Mouse (Mus musculus) midbrain, postnatal 0 days (tissue): ENCODE results near the gene Mib2. TPM values are rescaled to one million over a fixed set of nuclear protein-coding genes. Genes with fewer than 3 reads are reported as not detected.
A peak's percentile ranks its signal among the peaks of the same experiment; 100 is the strongest.

Source experiments
- ATAC-seq: fragments of 200-750 bp; cut with Nextera tagmentation; 2 replicates; pipeline ENCODE4 v1.8.0; 2017; ENCODE audit warnings: moderate number of reproducible peaks, mild to moderate bottlenecking, moderate TSS enrichment, moderate library complexity; ENCODE audit not compliant: low FRiP score
- DNase-seq: peaks from one replicate; pipeline ENCODE4 v3.0.0-alpha.2; 2015; ENCODE audit warnings: low spot score
- H3K27ac ChIP-seq: fragments of 300-500 bp; sonication (generic); 2 replicates; pipeline ENCODE4 v1.5.1; 2014; ENCODE audit warnings: low read depth, mild to moderate bottlenecking, low read length, mixed read lengths
- H3K27me3 ChIP-seq: fragments of 300-500 bp; sonication (generic); 2 replicates; pipeline ENCODE4 v1.6.1; 2014; ENCODE audit warnings: low read length, control low read depth, mixed read lengths; ENCODE audit not compliant: insufficient read depth
- H3K36me3 ChIP-seq: fragments of 300-500 bp; sonication (generic); 2 replicates; pipeline ENCODE4 v1.6.1; 2014; ENCODE audit warnings: low read length, control low read depth, mixed read lengths; ENCODE audit not compliant: insufficient read depth
- H3K4me1 ChIP-seq: fragments of 300-500 bp; sonication (generic); 2 replicates; pipeline ENCODE4 v1.6.1; 2014; ENCODE audit warnings: mild to moderate bottlenecking, control low read depth, antibody characterized with exemption, low read length, mixed read lengths; ENCODE audit not compliant: insufficient read depth
- H3K4me2 ChIP-seq: fragments of 300-500 bp; sonication (generic); 2 replicates; pipeline ENCODE4 v1.6.1; 2014; ENCODE audit warnings: low read depth, mild to moderate bottlenecking, low read length, mixed read lengths; ENCODE audit not compliant: poor library complexity, severe bottlenecking
- H3K4me3 ChIP-seq: fragments of 300-500 bp; sonication (generic); 2 replicates; pipeline ENCODE4 v1.5.1; 2014; ENCODE audit warnings: low read depth, mild to moderate bottlenecking, low read length, moderate library complexity
- H3K9ac ChIP-seq: fragments of 300-500 bp; sonication (generic); replicated peaks from 2 replicates; pipeline ENCODE4 v1.6.1; 2014; ENCODE audit warnings: mild to moderate bottlenecking, low read length, moderate library complexity, mixed read lengths; ENCODE audit not compliant: poor library complexity, severe bottlenecking
- H3K9me3 ChIP-seq: fragments of 300-500 bp; sonication (generic); 2 replicates; pipeline ENCODE4 v1.6.1; 2016; ENCODE audit warnings: low read length, control low read depth
- CTCF ChIP-seq: IDR thresholded peaks from 2 replicates; pipeline ENCODE4 v1.5.1; 2016; ENCODE audit warnings: antibody characterized with exemption, mild to moderate bottlenecking
- WGBS: fragments of 180-500 bp; shearing (Covaris S2); extraction: QIAGEN DNeasy Blood & Tissue Kit; methylation state at CpG from one replicate; pipeline ENCODE4 v1.1.7; 2014; 5-methylcytosine and 5-hydroxymethylcytosine counted together
- polyA plus RNA-seq: library from polyadenylated mRNA; unstranded; fragments of >200 nt; fragmentation: Nextera tagmentation; extraction: Ambion mirVana; gene quantifications from 2 replicates; pipeline ENCODE4 v1.2.1, GENCODE M21; 2015
- total RNA-seq: library from RNA; depleted of rRNA; stranded (reverse); fragments of >200 nt; gene quantifications from 2 replicates; pipeline ENCODE4 v1.2.3, GENCODE M21; 2014

Gene Mib2
- total and polyA plus RNA-seq, 2 experiments from 2014 or later: 49.3 to 115 TPM

DNA sequence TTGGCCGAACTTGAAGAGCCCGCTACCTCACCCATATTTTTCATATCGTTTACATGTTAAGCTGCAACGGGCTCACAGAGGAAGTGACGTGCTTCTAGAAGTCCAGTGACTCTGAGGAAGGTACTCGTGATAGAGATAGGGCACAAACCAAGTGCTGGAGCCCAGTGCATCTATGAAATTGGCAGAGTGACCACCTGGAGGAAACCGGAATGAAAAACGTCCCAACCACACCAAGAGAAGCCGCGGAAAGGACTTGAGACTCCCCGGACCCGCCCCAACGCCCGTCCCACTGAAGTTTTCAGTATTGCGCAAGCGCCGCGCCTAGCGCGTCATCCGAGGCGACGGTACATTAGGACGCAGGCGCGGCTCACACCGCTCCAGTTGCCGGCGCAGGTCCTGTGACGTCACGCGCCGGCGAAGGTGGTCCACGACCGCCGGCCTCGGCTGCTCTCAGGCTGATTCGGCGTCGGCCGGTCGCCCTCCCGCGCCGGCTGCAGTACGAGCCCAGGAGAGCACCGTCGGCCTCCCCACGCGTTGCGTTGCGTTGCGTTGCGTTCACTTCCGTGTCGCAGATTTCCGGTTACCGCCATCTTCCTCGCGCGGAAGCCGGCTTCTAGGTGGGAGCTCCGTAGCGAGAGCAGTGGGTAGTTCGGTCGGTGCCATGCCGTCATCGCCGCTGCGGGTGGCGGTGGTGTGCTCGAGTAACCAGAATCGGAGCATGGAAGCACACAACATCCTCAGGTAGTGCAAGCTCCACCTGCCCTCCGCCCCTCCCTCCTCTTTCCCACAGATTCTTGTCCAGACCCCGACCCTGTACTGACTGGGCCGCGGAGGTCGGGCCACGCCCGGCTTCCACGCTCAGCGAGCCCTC lies 36.0 kb upstream of the Mib2 start, which contains the start of gene Ssu72:
Gene Ssu72, plus strand, starts transcription at position 80 of the 871 bp plus-strand sequence.
- peak within 1 kb of the TSS; percentile 89 for H3K4me3 ChIP-seq
- H3K4me1 ChIP-seq: peaks cover 3% of the 10 kb centered on the region; the same call in 1 of the 2 replicates
- peak within 1 kb of the TSS; percentile 83 for H3K4me2 ChIP-seq
- no peaks in the 10 kb centered on the region for H3K36me3 ChIP-seq
- WGBS: under 1% methylated on average over 72 of the region's 83 CpGs
- H3K27ac ChIP-seq: peak within 1 kb of the TSS; percentile 93
- TF ChIP-seq CTCF: no peak
- H3K9me3 ChIP-seq: no peaks in the 10 kb centered on the region
- H3K27me3 ChIP-seq: no peaks in the 10 kb centered on the region
- peak; percentile 96 for ATAC-seq
- DNase-seq: peak; percentile 98
- peak within 1 kb of the TSS; percentile 94 for H3K9ac ChIP-seq

DNA sequence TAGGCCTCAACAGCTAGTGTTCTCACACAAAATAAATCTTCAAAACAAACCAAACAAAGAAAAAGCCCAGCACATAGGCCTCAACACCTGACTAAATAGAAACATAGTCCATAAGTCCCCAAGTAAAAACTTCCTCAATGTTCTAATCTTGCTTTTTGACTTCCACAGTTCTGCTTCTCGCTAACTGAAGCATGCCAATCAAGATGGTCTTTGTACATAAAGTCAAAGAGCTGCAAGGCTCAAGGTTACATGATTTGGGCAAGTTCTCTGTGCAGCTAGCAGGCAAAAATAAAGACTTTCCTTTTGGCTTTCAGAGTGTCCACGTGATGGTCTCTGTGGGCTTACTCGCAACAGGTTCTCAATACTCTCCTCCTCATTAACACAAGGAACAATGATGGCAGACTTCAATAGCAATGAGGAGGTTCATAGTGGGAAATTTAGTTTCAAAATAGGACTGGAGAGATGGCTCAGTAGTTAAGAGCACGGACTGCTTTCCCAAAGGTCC lies 34.5 kb upstream of the Mib2 start:
- no peak for DNase-seq
- Histone ChIP-seq H3K4me1 (peaks cover 3% of the 10 kb centered on the region; the same call in 1 of the 2 replicates), H3K9me3 (no peaks in the 10 kb centered on the region), H3K4me2 (no peak overlapping the region), H3K27me3 (no peaks in the 10 kb centered on the region), H3K9ac (no peak overlapping the region), H3K27ac (no peak overlapping the region), H3K36me3 (no peaks in the 10 kb centered on the region), H3K4me3 (no peak overlapping the region)
- WGBS: 96% methylated on average over 4 of the region's 4 CpGs
- no peak for ATAC-seq
- TF ChIP-seq CTCF: no peak

DNA sequence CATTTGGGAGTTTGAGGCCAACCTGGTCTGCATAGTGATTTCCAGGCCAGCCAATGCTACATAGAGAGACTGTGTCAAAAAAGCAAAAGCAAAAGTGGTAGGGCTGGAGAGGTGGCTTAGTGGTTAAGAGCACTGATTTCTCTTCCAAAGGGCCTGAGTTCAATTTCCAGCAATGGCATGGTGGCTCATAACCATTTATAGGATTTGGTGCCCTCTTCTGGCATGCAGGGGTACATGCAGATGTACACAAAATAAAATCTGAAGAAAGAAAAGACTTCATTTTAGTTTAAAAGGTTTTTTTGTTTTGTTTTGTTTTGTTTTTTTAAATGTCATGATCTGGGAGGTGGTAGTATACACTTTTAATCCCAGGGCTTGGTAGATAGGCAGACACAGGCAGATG lies 31.4 kb upstream of the Mib2 start:
- no peak overlapping the region for H3K4me3 ChIP-seq
- peaks cover 16% of the 10 kb centered on the region for H3K4me1 ChIP-seq
- H3K36me3 ChIP-seq: no peaks in the 10 kb centered on the region
- TF ChIP-seq CTCF: peak; percentile 79
- ATAC-seq (no peak), DNase-seq (peak; percentile 35)
- no peak overlapping the region for H3K4me2 ChIP-seq
- no peaks in the 10 kb centered on the region for H3K27me3 ChIP-seq
- H3K27ac ChIP-seq: no peak overlapping the region
- no peak overlapping the region for H3K9ac ChIP-seq
- no peaks in the 10 kb centered on the region for H3K9me3 ChIP-seq

GRCm38 (mm10) chr4:155696261-155697255 lies 27.6 kb upstream of the Mib2 start:
- Histone ChIP-seq H3K4me1 (peaks cover 18% of the 10 kb centered on the region), H3K4me2 (peak overlapping the region; percentile 95), H3K36me3 (no peaks in the 10 kb centered on the region), H3K4me3 (peak overlapping the region; percentile 71), H3K9me3 (no peaks in the 10 kb centered on the region), H3K27ac (no peak overlapping the region), H3K27me3 (no peaks in the 10 kb centered on the region), H3K9ac (peak overlapping the region; percentile 87)
- no peak for TF ChIP-seq CTCF
- DNase-seq (no peak), ATAC-seq (no peak)
- WGBS: 80% methylated on average over 16 of the region's 16 CpGs

- peak overlapping the region; percentile 87 for H3K9ac ChIP-seq
- H3K4me1 ChIP-seq: peaks cover 18% of the 10 kb centered on the region
- H3K9me3 ChIP-seq: no peaks in the 10 kb centered on the region
- no peak for TF ChIP-seq CTCF
- ATAC-seq: no peak
- no peak for DNase-seq
- H3K4me3 ChIP-seq: peak overlapping the region; percentile 71
- no peaks in the 10 kb centered on the region for H3K27me3 ChIP-seq
- H3K4me2 ChIP-seq: peak overlapping the region; percentile 95
- WGBS: 82% methylated on average over 4 of the region's 4 CpGs
- no peaks in the 10 kb centered on the region for H3K36me3 ChIP-seq
- peak overlapping the region; percentile 97; the same call in 1 of the 2 replicates for H3K27ac ChIP-seq
Measured at GRCm38 (mm10) chr4:155695531-155696062, 26.6 kb upstream of the Mib2 start.
